Comparison of ENCODE assay signal across 22 mouse cellular contexts in the genomic region with DNA sequence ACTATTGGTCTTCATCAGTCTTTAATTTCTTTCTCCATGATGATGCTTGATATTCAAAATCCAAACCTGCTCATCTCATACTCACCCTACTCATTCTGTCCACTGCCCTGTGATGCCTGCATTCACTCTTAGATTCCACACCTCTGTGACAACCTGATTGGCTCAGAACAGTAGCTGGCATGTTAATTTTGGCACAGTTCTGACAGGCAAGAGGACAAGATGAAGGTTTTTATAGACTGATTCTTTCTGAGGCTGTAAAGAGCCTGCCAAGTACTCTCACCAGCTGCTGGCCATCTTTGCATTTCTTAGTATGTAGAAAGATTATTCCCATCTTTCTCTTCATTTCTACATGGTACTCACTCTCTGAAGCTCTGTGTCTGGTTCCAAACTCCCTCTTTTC.
DNase-seq lines count a peak whose midpoint lies in the region; ATAC-seq and TF ChIP-seq lines count a peak whose summit lies in the region.
"Had no signal": no experiment of that assay in that cellular context is flagged by ENCODE, and none has a peak within 500 bp of the region (broad histone marks: within the 10 kb centered on the region; RNA-seq: fewer than 3 reads in every experiment).

No protein-coding gene starts in this region.

- no peaks in the 10 kb centered on the region for H3K27me3 ChIP-seq in forebrain, embryonic 15.5 days
- no peaks in the 10 kb centered on the region for H3K27me3 ChIP-seq in forebrain, embryonic 12.5 days
- no peaks in the 10 kb centered on the region for H3K27me3 ChIP-seq in forebrain, postnatal 0 days (ENCODE audit: insufficient read depth, low read length)
- no peaks in the 10 kb centered on the region for H3K27me3 ChIP-seq in forebrain, embryonic 11.5 days (ENCODE audit: control insufficient read depth, insufficient read depth, low read length)
- H3K27me3 ChIP-seq: CH12.LX; embryonic facial prominence, embryonic 12.5 days; Patski had no signal

- no peak overlapping the region for H3K4me3 ChIP-seq in forebrain, embryonic 15.5 days
- no peak overlapping the region for H3K4me3 ChIP-seq in forebrain, embryonic 12.5 days (replicated peaks)
- no peak overlapping the region for H3K4me3 ChIP-seq in forebrain, postnatal 0 days (ENCODE audit: low read depth, low read length)
- H3K4me3 ChIP-seq in forebrain, embryonic 11.5 days (ENCODE audit: low read depth, low read length): no peak overlapping the region
- H3K4me3 ChIP-seq: embryonic facial prominence, embryonic 10.5 days; embryonic facial prominence, embryonic 12.5 days had no signal

- H3K36me3 ChIP-seq in forebrain, embryonic 15.5 days: no peaks in the 10 kb centered on the region
- no peaks in the 10 kb centered on the region for H3K36me3 ChIP-seq in forebrain, embryonic 12.5 days (replicated peaks)
- H3K36me3 ChIP-seq in forebrain, postnatal 0 days (ENCODE audit: insufficient read depth): no peaks in the 10 kb centered on the region
- no peaks in the 10 kb centered on the region for H3K36me3 ChIP-seq in forebrain, embryonic 11.5 days (ENCODE audit: control insufficient read depth, insufficient read depth, low read length)
- H3K36me3 ChIP-seq: embryonic facial prominence, embryonic 10.5 days; embryonic facial prominence, embryonic 12.5 days; G1E had no signal

- H3K4me2 ChIP-seq in forebrain, embryonic 15.5 days (replicated peaks): no peak overlapping the region
- no peak overlapping the region for H3K4me2 ChIP-seq in forebrain, embryonic 12.5 days
- H3K4me2 ChIP-seq in forebrain, postnatal 0 days (ENCODE audit: low read depth): no peak overlapping the region
- H3K4me2 ChIP-seq in forebrain, embryonic 11.5 days (ENCODE audit: low read depth, low read length, severe bottlenecking): no peak overlapping the region
- H3K4me2 ChIP-seq: embryonic facial prominence, embryonic 12.5 days had no signal

- ATAC-seq in forebrain, embryonic 15.5 days (replicated peaks): no peak
- ATAC-seq in forebrain, embryonic 12.5 days (ENCODE audit: low FRiP score): no peak
- ATAC-seq in forebrain, postnatal 0 days: peak; percentile 38; the same call in 1 of the 2 replicates
- ATAC-seq in forebrain, embryonic 11.5 days (replicated peaks; ENCODE audit: low FRiP score): no peak
- ATAC-seq: activated CD4-positive, CD25-positive, alpha-beta regulatory T cell, adult 4 months; CD4-positive, CD25-positive, alpha-beta regulatory T cell, adult 4 months; Patski had no signal

- TF ChIP-seq CTCF in forebrain, postnatal 0 days (IDR thresholded peaks at IDR 0.05; ENCODE audit: low read depth): no peak

- H3K27ac ChIP-seq in forebrain, embryonic 15.5 days (replicated peaks): peak overlapping the region; percentile 38; the same call in 1 of the 2 replicates
- no peak overlapping the region for H3K27ac ChIP-seq in forebrain, embryonic 12.5 days
- H3K27ac ChIP-seq in forebrain, postnatal 0 days (ENCODE audit: low read depth, low read length): no peak overlapping the region
- no peak overlapping the region for H3K27ac ChIP-seq in forebrain, embryonic 11.5 days (ENCODE audit: low read depth, low read length)
- H3K27ac ChIP-seq: embryonic facial prominence, embryonic 10.5 days; embryonic facial prominence, embryonic 12.5 days had no signal

- no peak overlapping the region for H3K9ac ChIP-seq in forebrain, embryonic 15.5 days (replicated peaks)
- no peak overlapping the region for H3K9ac ChIP-seq in forebrain, embryonic 12.5 days
- H3K9ac ChIP-seq in forebrain, postnatal 0 days: no peak overlapping the region
- no peak overlapping the region for H3K9ac ChIP-seq in forebrain, embryonic 11.5 days (ENCODE audit: low read length)
- H3K9ac ChIP-seq: embryonic facial prominence, embryonic 12.5 days had no signal

- DNase-seq in cerebellum, postnatal 10 days: peak; percentile 7 to 26
- DNase-seq in cerebellum, adult 11 months: no peak
- DNase-seq in forebrain, postnatal 0 days: peak; percentile 32
- no peak for DNase-seq in forebrain, embryonic 11.5 days (ENCODE audit: low spot score)
- peak; percentile 26 to 58 for DNase-seq in right cerebral cortex, postnatal 10 days (ENCODE audit: low spot score in 2 of 2)
- DNase-seq in right cerebral cortex, postnatal 36 days (ENCODE audit: low spot score in 2 of 2): no peak
- DNase-seq: adrenal gland, postnatal 10 days; adrenal gland, postnatal 25 days; B cell, adult 2 months; cerebellum, adult 18-20 months; cerebellum, adult 8-10 months; cerebellum, adult 9-11 months; cerebellum, postnatal 25 days had no signal

- 0 out of 2 replicates have a peak, but pooled peaks cover 4% of the 10 kb centered on the region for H3K4me1 ChIP-seq in forebrain, embryonic 15.5 days
- H3K4me1 ChIP-seq in forebrain, embryonic 12.5 days: no peaks in the 10 kb centered on the region
- H3K4me1 ChIP-seq in forebrain, postnatal 0 days (ENCODE audit: insufficient read depth): no peaks in the 10 kb centered on the region
- H3K4me1 ChIP-seq in forebrain, embryonic 11.5 days (replicated peaks; ENCODE audit: control insufficient read depth, insufficient read depth, low read length): no peaks in the 10 kb centered on the region
- H3K4me1 ChIP-seq: embryonic facial prominence, embryonic 12.5 days had no signal

- H3K9me3 ChIP-seq in forebrain, embryonic 15.5 days: no peaks in the 10 kb centered on the region
- H3K9me3 ChIP-seq in forebrain, embryonic 12.5 days: no peaks in the 10 kb centered on the region
- no peaks in the 10 kb centered on the region for H3K9me3 ChIP-seq in forebrain, postnatal 0 days (ENCODE audit: low read length)
- no peaks in the 10 kb centered on the region for H3K9me3 ChIP-seq in forebrain, embryonic 11.5 days (ENCODE audit: control insufficient read depth, low read length)
- H3K9me3 ChIP-seq: embryonic facial prominence, embryonic 10.5 days; embryonic facial prominence, embryonic 12.5 days had no signal

Comparison
In these comparisons a context has a peak if more than half of its experiments do, and no peak if none do; other contexts are left out.
1. DNase-seq: peak in cerebellum, postnatal 10 days (2 of 2), forebrain, postnatal 0 days (single experiment) and right cerebral cortex, postnatal 10 days (2 of 2); none in cerebellum, adult 11 months (single experiment), forebrain, embryonic 11.5 days (single experiment) and right cerebral cortex, postnatal 36 days (0 of 2).